In the genomic region with DNA sequence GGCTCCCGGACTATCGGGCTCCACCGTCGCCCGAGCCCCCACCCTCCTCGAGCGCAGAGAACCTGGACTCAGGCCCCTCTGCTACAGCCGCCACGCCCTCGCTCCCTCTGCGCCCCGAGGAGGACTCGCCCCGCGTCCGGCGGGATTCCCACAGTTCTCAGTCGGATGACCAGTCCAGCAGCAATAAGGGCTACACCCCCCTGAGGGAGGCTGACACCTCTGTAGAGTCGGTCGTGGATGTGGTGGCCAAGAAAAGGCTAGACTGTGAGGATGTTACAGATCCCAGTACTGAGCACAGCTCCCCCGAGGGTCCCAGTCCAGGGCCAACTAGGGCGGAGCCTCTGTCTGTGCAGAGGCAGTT, we compare ENCODE assay signal across 7 mouse cellular contexts. TPM values are rescaled to one million over a fixed set of nuclear protein-coding genes. Genes with fewer than 3 reads are reported as not detected.
A peak's percentile ranks its signal among the peaks of the same experiment; 100 is the strongest.
DNase-seq lines count a peak whose midpoint lies in the region; ATAC-seq and TF ChIP-seq lines count a peak whose summit lies in the region.

No protein-coding gene starts in this region.

- peaks cover 36% of the 10 kb centered on the region for H3K27me3 ChIP-seq in lung, embryonic 16.5 days (ENCODE audit: control insufficient read depth, insufficient read depth, low read depth, low read length)
- no peaks in the 10 kb centered on the region for H3K27me3 ChIP-seq in forebrain, postnatal 0 days (ENCODE audit: insufficient read depth, low read length)
- peaks cover 29% of the 10 kb centered on the region for H3K27me3 ChIP-seq in limb, embryonic 14.5 days (ENCODE audit: control insufficient read depth, insufficient read depth, low read length)
- peaks cover 41% of the 10 kb centered on the region for H3K27me3 ChIP-seq in stomach, embryonic 15.5 days (replicated peaks)

- H3K9ac ChIP-seq in lung, embryonic 16.5 days (ENCODE audit: low read length), result peak overlapping the region; percentile 66
- H3K9ac ChIP-seq in forebrain, postnatal 0 days, result peak overlapping the region; percentile 60
- H3K9ac ChIP-seq in limb, embryonic 14.5 days (ENCODE audit: low read depth, low read length, severe bottlenecking), result peak overlapping the region; percentile 66
- H3K9ac ChIP-seq in stomach, embryonic 15.5 days, result peak overlapping the region; percentile 16; the same call in 1 of the 2 replicates

- H3K4me1 ChIP-seq in lung, embryonic 16.5 days (replicated peaks; ENCODE audit: control insufficient read depth, insufficient read depth, low read length), result peaks cover 20% of the 10 kb centered on the region
- H3K4me1 ChIP-seq in forebrain, postnatal 0 days (ENCODE audit: insufficient read depth), result peaks cover 9% of the 10 kb centered on the region; the same call in 1 of the 2 replicates
- peaks cover 31% of the 10 kb centered on the region for H3K4me1 ChIP-seq in limb, embryonic 14.5 days (ENCODE audit: control insufficient read depth, insufficient read depth, low read length)
- peaks cover 28% of the 10 kb centered on the region for H3K4me1 ChIP-seq in stomach, embryonic 15.5 days

- no peaks in the 10 kb centered on the region for H3K36me3 ChIP-seq in lung, embryonic 16.5 days (ENCODE audit: control insufficient read depth, insufficient read depth, low read length)
- H3K36me3 ChIP-seq in forebrain, postnatal 0 days (ENCODE audit: insufficient read depth), result no peaks in the 10 kb centered on the region
- H3K36me3 ChIP-seq in limb, embryonic 14.5 days (ENCODE audit: control insufficient read depth, insufficient read depth, low read length), result no peaks in the 10 kb centered on the region
- no peaks in the 10 kb centered on the region for H3K36me3 ChIP-seq in stomach, embryonic 15.5 days

- peak overlapping the region; percentile 99 for H3K4me2 ChIP-seq in lung, embryonic 16.5 days (ENCODE audit: low read depth, low read length)
- H3K4me2 ChIP-seq in forebrain, postnatal 0 days (ENCODE audit: low read depth), result peak overlapping the region; percentile 96
- H3K4me2 ChIP-seq in limb, embryonic 14.5 days (replicated peaks; ENCODE audit: low read depth, low read length, severe bottlenecking), result peak overlapping the region; percentile 99
- peak overlapping the region; percentile 100 for H3K4me2 ChIP-seq in stomach, embryonic 15.5 days

- DNase-seq in lung, adult 18-20 months, result no peak
- no peak for DNase-seq in forebrain, postnatal 0 days
- no peak for DNase-seq in limb, embryonic 14.5 days (ENCODE audit: low spot score)
- DNase-seq in cerebellum, adult 11 months, result no peak
- no peak for DNase-seq in embryo, embryonic 9.5 days (ENCODE audit: extremely low spot score)

- H3K4me3 ChIP-seq in lung, embryonic 16.5 days (ENCODE audit: low read length), result peak overlapping the region; percentile 60
- peak overlapping the region; percentile 47 for H3K4me3 ChIP-seq in forebrain, postnatal 0 days (ENCODE audit: low read depth, low read length)
- H3K4me3 ChIP-seq in limb, embryonic 14.5 days (replicated peaks; ENCODE audit: low read length), result peak overlapping the region; percentile 57
- peak overlapping the region; percentile 53 for H3K4me3 ChIP-seq in stomach, embryonic 15.5 days (replicated peaks)

- H3K27ac ChIP-seq in lung, embryonic 16.5 days (ENCODE audit: low read length), result no peak overlapping the region
- H3K27ac ChIP-seq in forebrain, postnatal 0 days (ENCODE audit: low read depth, low read length), result no peak overlapping the region
- H3K27ac ChIP-seq in limb, embryonic 14.5 days (replicated peaks; ENCODE audit: low read depth, low read length), result no peak overlapping the region
- no peak overlapping the region for H3K27ac ChIP-seq in stomach, embryonic 15.5 days

- whole genome bisulfite sequencing in lung, embryonic 16.5 days, result 2% methylated on average over 22 of the region's 22 CpGs
- 6% methylated on average over 22 of the region's 22 CpGs for WGBS in forebrain, postnatal 0 days
- 2% methylated on average over 15 of the region's 22 CpGs for WGBS in limb, embryonic 14.5 days
- WGBS in stomach, embryonic 15.5 days, result 2% methylated on average over 22 of the region's 22 CpGs

- no peak for TF ChIP-seq CTCF in forebrain, postnatal 0 days (IDR thresholded peaks at IDR 0.05; ENCODE audit: low read depth)

- TF ChIP-seq POLR2A in limb, embryonic 14.5 days (IDR thresholded peaks at IDR 0.05; ENCODE audit: borderline replicate concordance, extremely low read depth, insufficient read depth, insufficient read length), result no peak

- no peaks in the 10 kb centered on the region for H3K9me3 ChIP-seq in lung, embryonic 16.5 days (ENCODE audit: control insufficient read depth, low read length)
- no peaks in the 10 kb centered on the region for H3K9me3 ChIP-seq in forebrain, postnatal 0 days (ENCODE audit: low read length)
- no peaks in the 10 kb centered on the region for H3K9me3 ChIP-seq in limb, embryonic 14.5 days (ENCODE audit: control insufficient read depth, low read length)
- H3K9me3 ChIP-seq in stomach, embryonic 15.5 days, result no peaks in the 10 kb centered on the region

- ATAC-seq in lung, embryonic 16.5 days (ENCODE audit: low read depth), result peak; percentile 39; the same call in 1 of the 2 replicates
- peak; percentile 21; the same call in 1 of the 2 replicates for ATAC-seq in forebrain, postnatal 0 days
- peak; percentile 16 for ATAC-seq in limb, embryonic 14.5 days (ENCODE audit: low FRiP score, low read depth)
- ATAC-seq in stomach, embryonic 15.5 days (ENCODE audit: insufficient read depth, low FRiP score, low read depth), result peak; percentile 13; the same call in 1 of the 2 replicates

RNA-seq across cellular contexts. Expression of gene Tmem200c, which starts 15.4 kb away (rescaled TPM):
- polyA plus RNA-seq in lung, embryonic 16.5 days (2015; fragmentation: Nextera tagmentation; extraction: Ambion mirVana), result 0.04 TPM in 1 of 2 replicates, not detected in the other
- total RNA-seq in forebrain, postnatal 0 days (2014; rRNA removed), result 9.6 and 12.9 TPM in 2 replicates
- 1.7 and 2.0 TPM in 2 replicates for polyA plus RNA-seq in forebrain, postnatal 0 days (2015; fragmentation: Nextera tagmentation; extraction: Ambion mirVana)
- polyA plus RNA-seq in limb, embryonic 14.5 days (2012; rRNA removed), result 1.7 and 2.4 TPM in 2 replicates
- 1.3 and 1.5 TPM in 2 replicates for polyA plus RNA-seq in limb, embryonic 14.5 days (2014; fragmentation: Nextera tagmentation; extraction: Ambion mirVana)
- polyA plus RNA-seq in stomach, embryonic 15.5 days (2015; fragmentation: Nextera tagmentation; extraction: Ambion mirVana), result 0.40 and 0.48 TPM in 2 replicates

Comparison
In these comparisons a context has a peak if more than half of its experiments do, and no peak if none do; other contexts are left out.
1. H3K9ac ChIP-seq: peak in every context shown above with its lines; median percentile 66 in lung, embryonic 16.5 days; 66 in limb, embryonic 14.5 days; 60 in forebrain, postnatal 0 days; 16 in stomach, embryonic 15.5 days.